ENCODE assay signal across 28 mouse cellular contexts in genomic region chr2:159734576-159734975, GRCm38 (mm10).
DNase-seq lines count a peak whose midpoint lies in the region; ATAC-seq and TF ChIP-seq lines count a peak whose summit lies in the region.
"Had no signal": no experiment of that assay in that cellular context is flagged by ENCODE, and none has a peak within 500 bp of the region (broad histone marks: within the 10 kb centered on the region; RNA-seq: fewer than 3 reads in every experiment).

No protein-coding gene starts in this region.

- no peaks in the 10 kb centered on the region for H3K27me3 ChIP-seq in liver, adult 2 months (ENCODE audit: control insufficient read depth, insufficient read depth, low read length)
- no peaks in the 10 kb centered on the region for H3K27me3 ChIP-seq in liver, postnatal 0 days (ENCODE audit: insufficient read depth, low read length)
- H3K27me3 ChIP-seq: embryonic facial prominence, embryonic 13.5 days; embryonic facial prominence, embryonic 15.5 days; forebrain, embryonic 12.5 days; Patski had no signal

- peaks cover 12% of the 10 kb centered on the region for H3K4me1 ChIP-seq in liver, adult 2 months (ENCODE audit: control insufficient read depth, insufficient read depth, low read length)
- peaks cover 7% of the 10 kb centered on the region; the same call in 1 of the 2 replicates for H3K4me1 ChIP-seq in liver, postnatal 0 days (ENCODE audit: insufficient read depth)
- H3K4me1 ChIP-seq: forebrain, embryonic 12.5 days had no signal

- no peak for TF ChIP-seq EP300 in liver, postnatal 0 days (IDR thresholded peaks at IDR 0.05; ENCODE audit: low read depth)

- peak; percentile 10 for DNase-seq in adrenal gland, postnatal 10 days
- no peak for DNase-seq in adrenal gland, adult 8-10 months
- DNase-seq in adrenal gland, postnatal 36 days, result peak; percentile 8 to 37
- no peak for DNase-seq in adrenal gland, postnatal 4 days (ENCODE audit: low spot score in 2 of 2)
- peak; percentile 7 for DNase-seq in kidney, adult 9 months
- no peak for DNase-seq in kidney, adult 18-20 months
- DNase-seq in liver, adult 2 months (ENCODE audit: extremely low read depth, low read depth, low spot score), result peak; percentile 70
- no peak for DNase-seq in liver, postnatal 0 days
- DNase-seq: adrenal gland, postnatal 25 days; B cell, adult 2 months; cerebellum, adult 11 months; cerebellum, adult 18-20 months; cerebellum, adult 8-10 months; cerebellum, adult 9-11 months; cerebellum, postnatal 14 days; cerebellum, postnatal 36 days; embryo, embryonic 11 days had no signal

- no peak for ATAC-seq in liver, postnatal 0 days
- ATAC-seq: activated CD4-positive, CD25-positive, alpha-beta regulatory T cell, adult 4 months; CD4-positive, CD25-positive, alpha-beta regulatory T cell, adult 4 months; forebrain, embryonic 14.5 days; forebrain, embryonic 16.5 days; Patski had no signal

- no peak for TF ChIP-seq POLR2A in liver, adult 2 months (IDR thresholded peaks at IDR 0.05; ENCODE audit: extremely low read depth, insufficient read depth, low read length)

- no peak overlapping the region for H3K4me3 ChIP-seq in liver, adult 2 months (ENCODE audit: insufficient read depth, low read depth, low read length)
- no peak overlapping the region for H3K4me3 ChIP-seq in liver, postnatal 0 days (ENCODE audit: low read depth, low read length)
- H3K4me3 ChIP-seq: embryonic facial prominence, embryonic 13.5 days; embryonic facial prominence, embryonic 15.5 days; erythroblast, embryonic 14.5 days; forebrain, embryonic 10.5 days; forebrain, embryonic 12.5 days had no signal

- H3K9me3 ChIP-seq in liver, postnatal 0 days (ENCODE audit: low read length), result no peaks in the 10 kb centered on the region
- H3K9me3 ChIP-seq: embryonic facial prominence, embryonic 13.5 days; embryonic facial prominence, embryonic 15.5 days; forebrain, embryonic 10.5 days; forebrain, embryonic 12.5 days had no signal

- WGBS in liver, adult 2 months, result 22% methylated on average over 5 of the region's 5 CpGs
- WGBS in liver, postnatal 0 days (ENCODE audit: insufficient replicate concordance), result 57% methylated on average over 5 of the region's 5 CpGs

- H3K9ac ChIP-seq in liver, adult 2 months (ENCODE audit: low read depth, low read length), result no peak overlapping the region
- no peak overlapping the region for H3K9ac ChIP-seq in liver, postnatal 0 days (replicated peaks)
- H3K9ac ChIP-seq: embryonic facial prominence, embryonic 13.5 days; embryonic facial prominence, embryonic 15.5 days; forebrain, embryonic 12.5 days had no signal

- H3K4me2 ChIP-seq in liver, postnatal 0 days (ENCODE audit: low read depth, low read length), result no peak overlapping the region
- H3K4me2 ChIP-seq: embryonic facial prominence, embryonic 13.5 days; embryonic facial prominence, embryonic 15.5 days; forebrain, embryonic 12.5 days had no signal

- H3K27ac ChIP-seq in liver, adult 2 months (replicated peaks; ENCODE audit: insufficient read depth, low read depth, low read length), result no peak overlapping the region
- no peak overlapping the region for H3K27ac ChIP-seq in liver, postnatal 0 days (ENCODE audit: low read depth)
- H3K27ac ChIP-seq: embryonic facial prominence, embryonic 13.5 days; embryonic facial prominence, embryonic 15.5 days; forebrain, embryonic 10.5 days; forebrain, embryonic 12.5 days had no signal

- no peaks in the 10 kb centered on the region for H3K36me3 ChIP-seq in liver, adult 2 months (ENCODE audit: control insufficient read depth, insufficient read depth, low read length)
- H3K36me3 ChIP-seq in liver, postnatal 0 days (replicated peaks; ENCODE audit: insufficient read depth, low read length), result no peaks in the 10 kb centered on the region
- H3K36me3 ChIP-seq: embryonic facial prominence, embryonic 13.5 days; embryonic facial prominence, embryonic 15.5 days; forebrain, embryonic 10.5 days; forebrain, embryonic 12.5 days; G1E had no signal

- no peaks in the 10 kb centered on the region for H3K79me2 ChIP-seq in liver, adult 2 months (ENCODE audit: control insufficient read depth, insufficient read depth, low read length)

- no peak for TF ChIP-seq CTCF in liver, adult 2 months (IDR thresholded peaks at IDR 0.05; ENCODE audit: low read depth, low read length)
- TF ChIP-seq CTCF in liver, postnatal 0 days (IDR thresholded peaks at IDR 0.05; ENCODE audit: low read depth), result no peak

Comparison
In these comparisons a context has a peak if more than half of its experiments do, and no peak if none do; other contexts are left out.
1. DNase-seq: peak in adrenal gland, postnatal 10 days (single experiment), adrenal gland, postnatal 36 days (2 of 2), kidney, adult 9 months (single experiment) and liver, adult 2 months (single experiment); none in adrenal gland, adult 8-10 months (single experiment), adrenal gland, postnatal 4 days (0 of 2), kidney, adult 18-20 months (single experiment) and liver, postnatal 0 days (single experiment).